Mouse (Mus musculus): ENCODE measurements at regions not wholly inside any gene's neighbourhood (a gene's known extent, or its start where the extent isn't known, plus 50 kb on each side); places are given as distances from the start of the nearest gene placed in this dataset.

DNA sequence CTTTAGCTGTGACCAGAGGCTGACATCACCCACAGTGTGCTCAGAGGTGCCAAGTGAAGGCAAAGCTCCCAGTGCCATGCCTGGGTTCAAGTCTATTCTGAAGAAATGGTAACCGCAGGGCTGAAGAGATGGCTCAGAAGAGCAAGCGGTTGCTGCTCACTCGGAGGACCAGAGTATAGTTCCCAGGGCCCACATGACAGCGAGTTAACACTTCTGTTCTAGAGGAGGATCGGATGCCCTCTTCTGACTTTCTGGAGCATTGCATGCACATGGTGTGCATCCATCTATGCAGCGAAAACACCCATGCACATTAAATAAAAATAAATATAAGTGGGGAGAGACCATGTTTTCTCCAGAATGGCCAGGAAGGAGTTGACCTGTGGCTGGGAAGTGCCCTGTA lies 209.5 kb downstream of the Sorl1 start:
- Histone ChIP-seq H3K4me3 (ENCODE audit: low read depth, low read length) (no peak overlapping the region), H3K4me1 (ENCODE audit: control insufficient read depth, insufficient read depth, insufficient read length, low read length) (no peaks in the 10 kb centered on the region), H3K27ac (ENCODE audit: insufficient read depth, low read depth, low read length) (no peak overlapping the region), H3K36me3 (ENCODE audit: control insufficient read depth, insufficient read depth, low read length) (no peaks in the 10 kb centered on the region), H3K27me3 (ENCODE audit: control insufficient read depth, insufficient read depth, low read length) (no peaks in the 10 kb centered on the region)
- 96% methylated on average over 6 of the region's 6 CpGs for WGBS
- no peak for TF ChIP-seq POLR2A (IDR thresholded peaks at IDR 0.05; ENCODE audit: low read depth, low read length)

DNA sequence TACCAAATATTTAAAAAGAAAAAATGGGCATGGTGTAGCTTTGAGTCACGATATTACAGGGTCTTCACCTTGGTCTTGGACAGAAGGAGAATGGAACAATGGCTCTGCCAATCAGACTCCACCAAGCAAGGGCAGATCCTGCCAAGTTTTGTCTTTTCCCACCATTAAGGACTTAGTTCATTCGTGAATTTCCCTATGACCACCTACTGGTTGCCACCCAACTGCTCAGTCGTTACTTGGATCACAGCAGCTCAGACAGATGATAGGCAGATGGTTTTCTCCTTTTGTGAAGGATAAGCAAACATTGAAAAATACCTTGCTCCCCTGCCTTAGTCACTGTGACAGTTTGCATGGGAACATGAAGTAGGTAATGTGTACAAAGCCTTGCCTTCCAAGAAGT lies 210.2 kb downstream of the Sorl1 start:
- 73% methylated on average over 3 of the region's 3 CpGs for WGBS
- Histone ChIP-seq H3K36me3 (ENCODE audit: control insufficient read depth, insufficient read depth, low read length) (no peaks in the 10 kb centered on the region), H3K4me3 (ENCODE audit: low read depth, low read length) (no peak overlapping the region), H3K27me3 (ENCODE audit: control insufficient read depth, insufficient read depth, low read length) (no peaks in the 10 kb centered on the region), H3K4me1 (ENCODE audit: control insufficient read depth, insufficient read depth, insufficient read length, low read length) (no peaks in the 10 kb centered on the region), H3K27ac (ENCODE audit: insufficient read depth, low read depth, low read length) (no peak overlapping the region)
- no peak for TF ChIP-seq POLR2A (IDR thresholded peaks at IDR 0.05; ENCODE audit: low read depth, low read length)
- TF ChIP-seq CTCF (IDR thresholded peaks at IDR 0.05; ENCODE audit: extremely low read depth, insufficient read length, insufficient replicate concordance, low read depth, low read length) = no peak

DNA sequence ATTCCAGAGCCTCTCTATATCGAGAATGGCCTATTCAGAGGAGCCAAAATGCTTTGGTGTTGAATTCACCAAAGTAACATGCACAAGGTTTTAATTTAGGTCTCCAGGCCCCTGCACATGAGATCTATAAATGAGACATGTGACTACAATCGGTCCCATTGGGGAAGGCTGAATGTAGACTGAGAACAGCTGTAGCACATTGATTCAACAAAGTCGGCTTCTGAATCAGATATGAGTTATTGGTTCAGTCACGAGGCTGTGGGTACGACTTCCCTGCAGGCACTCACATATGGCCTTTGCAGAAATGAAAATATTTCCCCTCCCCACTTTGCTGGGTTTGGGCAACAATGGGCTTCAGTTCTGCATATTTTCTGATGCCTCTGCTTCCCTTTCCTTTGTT lies 211.6 kb downstream of the Sorl1 start:
- TF ChIP-seq CTCF (IDR thresholded peaks at IDR 0.05; ENCODE audit: extremely low read depth, insufficient read length, insufficient replicate concordance, low read depth, low read length) (no peak), POLR2A (IDR thresholded peaks at IDR 0.05; ENCODE audit: low read depth, low read length) (no peak)
- H3K27me3 ChIP-seq (ENCODE audit: control insufficient read depth, insufficient read depth, low read length) = no peaks in the 10 kb centered on the region
- H3K4me3 ChIP-seq (ENCODE audit: low read depth, low read length) = no peak overlapping the region
- H3K36me3 ChIP-seq (ENCODE audit: control insufficient read depth, insufficient read depth, low read length) = no peaks in the 10 kb centered on the region
- H3K4me1 ChIP-seq (ENCODE audit: control insufficient read depth, insufficient read depth, insufficient read length, low read length) = no peaks in the 10 kb centered on the region
- 84% methylated on average over 5 of the region's 5 CpGs for WGBS
- no peak overlapping the region for H3K27ac ChIP-seq (ENCODE audit: insufficient read depth, low read depth, low read length)

DNA sequence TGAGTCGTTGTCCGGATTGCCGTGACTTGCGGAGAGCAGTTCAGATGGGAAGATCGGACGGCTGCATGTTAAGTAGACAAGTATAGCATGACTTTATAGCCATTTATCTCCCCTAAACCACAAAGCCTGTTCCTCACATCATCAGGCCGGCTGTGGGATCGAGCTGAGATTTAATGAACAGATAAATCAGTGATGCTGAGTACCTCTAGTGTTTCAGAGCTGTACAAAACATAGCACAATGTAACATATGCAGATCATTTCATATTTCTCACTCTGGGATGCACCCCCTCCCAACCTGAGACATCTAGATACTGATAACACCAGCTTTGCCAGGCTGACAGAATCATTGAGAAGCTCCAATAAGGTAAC lies 223.5 kb downstream of the Sorl1 start:
- 85% methylated on average over 8 of the region's 8 CpGs for WGBS
- no peaks in the 10 kb centered on the region for H3K36me3 ChIP-seq (ENCODE audit: control insufficient read depth, insufficient read depth, low read length)
- H3K4me1 ChIP-seq (ENCODE audit: control insufficient read depth, insufficient read depth, insufficient read length, low read length) = no peaks in the 10 kb centered on the region
- H3K27me3 ChIP-seq (ENCODE audit: control insufficient read depth, insufficient read depth, low read length) = no peaks in the 10 kb centered on the region
- no peak overlapping the region for H3K27ac ChIP-seq (ENCODE audit: insufficient read depth, low read depth, low read length)
- H3K4me3 ChIP-seq (ENCODE audit: low read depth, low read length) = no peak overlapping the region
- TF ChIP-seq POLR2A (IDR thresholded peaks at IDR 0.05; ENCODE audit: low read depth, low read length) (no peak), CTCF (IDR thresholded peaks at IDR 0.05; ENCODE audit: extremely low read depth, insufficient read length, insufficient replicate concordance, low read depth, low read length) (no peak)

DNA sequence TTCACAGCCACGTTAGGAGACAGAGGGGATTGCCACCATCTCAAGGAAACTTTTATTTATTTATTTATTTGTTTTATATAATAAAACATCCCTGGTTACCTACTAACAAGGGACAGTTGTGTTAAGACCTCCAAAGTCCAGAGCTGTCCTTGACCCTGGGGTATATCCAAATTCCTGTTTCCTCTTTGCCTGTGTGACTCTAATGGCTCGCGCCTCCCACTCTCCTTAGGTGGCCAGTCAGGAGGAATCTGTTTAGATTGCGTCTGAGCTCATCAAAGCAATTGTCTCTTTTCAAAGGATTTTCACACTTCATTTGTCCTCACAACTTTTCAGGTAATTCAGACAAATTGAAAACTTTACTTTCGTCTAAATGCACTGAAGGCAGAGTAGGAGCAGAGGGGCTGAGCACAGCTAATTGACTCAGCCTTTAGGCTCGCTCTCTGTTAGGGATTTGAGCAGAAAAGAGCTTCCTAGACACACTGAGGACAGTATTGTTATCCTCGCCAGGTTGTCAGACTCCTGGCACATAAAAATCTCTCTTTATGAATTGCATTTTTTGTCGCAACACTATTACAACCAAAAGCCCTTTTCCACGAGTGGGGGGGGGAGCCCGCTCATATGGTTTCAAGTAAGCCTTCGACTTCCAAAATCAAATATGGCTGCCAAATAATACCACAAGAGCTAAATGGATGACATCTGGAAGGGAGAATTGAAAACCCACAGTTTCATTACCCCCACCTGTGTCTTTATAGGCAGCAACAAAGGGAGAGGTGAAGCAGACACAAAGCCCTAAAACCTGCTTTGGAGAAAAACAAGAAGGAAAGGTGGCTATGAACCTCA lies 224.1 kb downstream of the Sorl1 start:
- WGBS = 73% methylated on average over 11 of the region's 11 CpGs
- H3K4me1 ChIP-seq (ENCODE audit: control insufficient read depth, insufficient read depth, insufficient read length, low read length) = no peaks in the 10 kb centered on the region
- H3K36me3 ChIP-seq (ENCODE audit: control insufficient read depth, insufficient read depth, low read length) = no peaks in the 10 kb centered on the region
- H3K27me3 ChIP-seq (ENCODE audit: control insufficient read depth, insufficient read depth, low read length) = no peaks in the 10 kb centered on the region
- no peak overlapping the region for H3K4me3 ChIP-seq (ENCODE audit: low read depth, low read length)
- TF ChIP-seq CTCF (IDR thresholded peaks at IDR 0.05; ENCODE audit: extremely low read depth, insufficient read length, insufficient replicate concordance, low read depth, low read length) (no peak), POLR2A (IDR thresholded peaks at IDR 0.05; ENCODE audit: low read depth, low read length) (no peak)
- no peak overlapping the region for H3K27ac ChIP-seq (ENCODE audit: insufficient read depth, low read depth, low read length)

DNA sequence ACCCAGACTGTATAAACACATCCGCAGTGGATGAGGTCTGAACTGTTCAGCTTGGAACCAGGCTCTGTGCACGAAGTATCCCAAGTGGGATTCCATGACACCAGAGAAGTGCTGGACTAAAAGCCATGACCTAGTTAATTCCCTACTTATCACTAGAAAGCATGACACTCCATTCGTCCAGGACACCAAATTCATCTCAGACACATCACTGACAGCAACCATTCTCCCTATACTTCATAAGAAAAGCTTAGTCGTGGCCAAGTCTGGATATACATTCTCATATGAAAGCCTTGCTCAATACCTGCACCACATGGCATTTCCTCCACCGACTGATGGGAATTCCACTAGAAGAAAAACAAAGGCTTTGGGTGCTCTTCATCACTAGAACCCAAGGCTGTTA lies 229.0 kb downstream of the Sorl1 start:
- peaks cover 1% of the 10 kb centered on the region; the same call in 1 of the 2 replicates for H3K4me1 ChIP-seq (ENCODE audit: control insufficient read depth, insufficient read depth, insufficient read length, low read length)
- 80% methylated on average over 5 of the region's 5 CpGs for WGBS
- peaks cover under 1% of the 10 kb centered on the region; the same call in 1 of the 2 replicates for H3K27me3 ChIP-seq (ENCODE audit: control insufficient read depth, insufficient read depth, low read length)
- no peak overlapping the region for H3K4me3 ChIP-seq (ENCODE audit: low read depth, low read length)
- no peaks in the 10 kb centered on the region for H3K36me3 ChIP-seq (ENCODE audit: control insufficient read depth, insufficient read depth, low read length)
- H3K27ac ChIP-seq (ENCODE audit: insufficient read depth, low read depth, low read length) = no peak overlapping the region
- no peak for TF ChIP-seq POLR2A (IDR thresholded peaks at IDR 0.05; ENCODE audit: low read depth, low read length)
- no peak for TF ChIP-seq CTCF (IDR thresholded peaks at IDR 0.05; ENCODE audit: extremely low read depth, insufficient read length, insufficient replicate concordance, low read depth, low read length)

DNA sequence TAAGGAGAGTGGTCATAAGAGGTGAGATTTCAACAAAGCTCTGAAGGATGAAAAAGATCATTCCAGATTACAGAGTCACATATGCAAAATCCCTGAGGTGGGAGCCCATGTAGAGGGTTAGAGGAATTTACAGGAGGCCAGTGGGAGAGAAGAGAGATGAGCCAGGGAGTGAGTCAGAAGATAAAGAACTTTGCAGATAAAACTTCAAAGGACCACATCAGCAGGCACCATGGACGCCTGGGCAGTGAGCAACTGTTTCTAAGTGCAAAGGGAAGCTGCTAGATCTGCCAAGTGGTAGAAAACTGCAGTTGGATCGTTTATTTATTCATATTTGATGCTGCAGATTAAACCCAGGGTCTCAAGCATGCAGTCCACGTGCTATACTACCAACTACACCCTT lies 231.3 kb downstream of the Sorl1 start:
- H3K4me1 ChIP-seq (ENCODE audit: control insufficient read depth, insufficient read depth, insufficient read length, low read length) = peaks cover 4% of the 10 kb centered on the region; the same call in 1 of the 2 replicates
- H3K4me3 ChIP-seq (ENCODE audit: low read depth, low read length) = no peak overlapping the region
- WGBS = 28% methylated on average over 3 of the region's 3 CpGs
- H3K27me3 ChIP-seq (ENCODE audit: control insufficient read depth, insufficient read depth, low read length) = peaks cover 4% of the 10 kb centered on the region
- TF ChIP-seq POLR2A (IDR thresholded peaks at IDR 0.05; ENCODE audit: low read depth, low read length) (no peak), CTCF (IDR thresholded peaks at IDR 0.05; ENCODE audit: extremely low read depth, insufficient read length, insufficient replicate concordance, low read depth, low read length) (no peak)
- H3K27ac ChIP-seq (ENCODE audit: insufficient read depth, low read depth, low read length) = no peak overlapping the region
- H3K36me3 ChIP-seq (ENCODE audit: control insufficient read depth, insufficient read depth, low read length) = no peaks in the 10 kb centered on the region
